Mouse (Mus musculus) urinary bladder, postnatal 36 days (tissue): ENCODE results near the gene B3galt6.

Experiments used
- DNase-seq, 2 experiments: peaks; one replicate each; pipeline ENCODE4 v3.0.0; 2022; ENCODE audit warnings: low spot score in 2 of 2, mixed read lengths in 1 of 2

The B3galt6 gene

DNA sequence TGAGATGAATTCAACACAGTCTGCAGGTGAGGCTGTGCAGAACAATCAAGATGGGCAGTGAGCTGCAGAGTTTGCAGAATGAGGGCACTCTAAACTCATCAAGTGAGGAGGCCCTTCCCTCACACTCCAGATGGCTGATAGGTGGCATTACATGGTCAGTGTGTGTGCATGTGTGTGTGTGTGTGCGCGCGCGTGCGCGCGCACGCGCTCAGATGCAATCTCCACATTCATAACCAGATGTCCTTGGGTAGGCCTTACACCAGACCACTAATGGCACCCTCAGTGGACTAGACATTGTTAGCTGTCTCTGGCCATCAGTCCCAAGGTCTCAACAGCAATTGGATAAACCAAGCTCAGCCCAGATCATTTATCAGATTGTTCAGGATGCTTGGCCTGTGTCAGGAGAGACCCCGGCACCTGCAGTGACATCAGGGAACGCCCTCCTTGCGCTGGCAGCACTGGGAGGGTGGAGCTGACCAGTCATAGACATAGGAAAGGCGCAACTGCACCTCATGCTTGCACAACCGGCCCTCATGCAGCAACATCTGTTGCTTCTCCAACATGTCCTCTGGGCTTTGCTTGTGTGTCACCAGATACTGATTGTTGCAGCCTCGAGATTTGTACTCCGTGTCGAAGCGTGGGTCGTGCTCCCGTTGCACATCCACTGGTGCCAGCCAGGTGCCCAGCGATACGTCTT lies 1.1 kb downstream of the B3galt6 start:
- peak in 1 of 2 experiments; percentile 24 for DNase-seq

- no peak for DNase-seq
Measured at GRCm38 (mm10) chr4:155983788-155984187, 8.7 kb downstream of the B3galt6 start.

DNA sequence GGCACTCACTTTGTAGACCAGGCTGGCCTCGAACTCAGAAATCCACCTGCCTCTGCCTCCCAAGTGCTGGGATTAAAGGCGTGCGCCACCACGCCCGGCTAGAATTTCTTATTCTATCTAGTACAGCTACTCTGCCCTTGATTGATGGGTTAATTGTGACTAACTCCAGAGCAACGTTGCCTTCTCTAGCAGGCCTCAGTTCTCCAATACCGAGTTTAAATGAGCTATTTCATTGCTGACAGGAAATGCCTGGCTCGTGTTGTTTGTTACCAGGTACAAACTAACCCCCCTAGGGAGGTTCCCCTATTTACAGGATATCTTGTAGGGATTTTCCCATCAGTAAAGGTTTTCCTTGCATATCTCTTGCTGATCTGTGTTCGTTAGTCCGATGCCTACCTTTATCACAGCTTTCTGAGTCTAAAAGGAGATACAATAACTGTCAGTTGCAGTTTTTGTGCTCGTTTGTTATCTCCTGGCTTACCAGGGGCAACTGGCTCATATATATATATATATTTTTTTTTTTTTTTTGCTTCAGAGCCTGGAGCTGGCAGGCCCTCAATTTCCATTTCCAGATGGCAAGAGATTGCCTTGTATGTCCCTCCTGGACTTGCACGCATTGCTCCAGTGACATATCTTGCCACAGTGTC lies 10.9 kb downstream of the B3galt6 start:
- DNase-seq, result no peak

DNA sequence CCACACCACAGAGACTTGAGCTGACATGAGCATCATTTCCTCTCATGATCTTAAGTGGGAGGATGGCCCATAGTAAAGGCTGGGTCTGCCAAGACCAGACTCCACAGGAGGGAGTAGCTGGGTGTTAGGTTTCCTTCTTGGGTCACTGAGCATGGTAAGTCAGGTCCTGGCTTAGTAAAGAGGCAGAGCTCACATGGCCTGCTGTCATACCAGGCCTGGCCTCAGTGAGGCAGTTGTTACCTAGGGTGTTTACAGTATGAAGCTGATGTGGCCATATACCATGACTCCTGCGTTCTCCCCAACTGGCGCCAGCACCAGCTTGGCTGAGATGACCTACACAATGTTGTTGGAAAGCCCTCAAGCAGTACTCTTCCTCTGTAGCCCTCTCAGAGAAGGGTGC lies 19.2 kb downstream of the B3galt6 start:
- no peak for DNase-seq

GRCm38 (mm10) chr4:155972651-155973050 lies 19.8 kb downstream of the B3galt6 start:
- no peak for DNase-seq

DNA sequence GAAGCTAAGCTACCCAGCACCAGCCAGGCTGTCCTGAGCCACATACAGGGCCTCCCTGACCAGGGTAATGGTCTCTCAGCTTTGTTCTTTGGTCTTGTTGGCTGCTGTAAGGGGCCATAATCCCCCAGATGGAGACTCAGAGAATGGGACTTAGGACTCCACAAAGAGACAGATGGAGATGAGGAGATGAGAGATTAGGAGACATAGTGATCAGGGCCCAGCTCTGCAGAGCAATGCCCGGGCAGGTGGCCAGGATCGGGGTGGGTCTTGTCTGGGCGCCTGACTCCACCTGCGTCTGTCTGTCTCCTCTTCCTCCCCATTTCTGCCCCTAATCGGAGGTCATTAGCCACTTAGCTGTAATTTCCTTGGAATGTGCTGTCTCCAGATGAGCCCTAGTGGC lies 22.2 kb downstream of the B3galt6 start:
- no peak for DNase-seq

GRCm38 (mm10) chr4:155969043-155969653 lies 23.3 kb downstream of the B3galt6 start:
- DNase-seq, result no peak

DNA sequence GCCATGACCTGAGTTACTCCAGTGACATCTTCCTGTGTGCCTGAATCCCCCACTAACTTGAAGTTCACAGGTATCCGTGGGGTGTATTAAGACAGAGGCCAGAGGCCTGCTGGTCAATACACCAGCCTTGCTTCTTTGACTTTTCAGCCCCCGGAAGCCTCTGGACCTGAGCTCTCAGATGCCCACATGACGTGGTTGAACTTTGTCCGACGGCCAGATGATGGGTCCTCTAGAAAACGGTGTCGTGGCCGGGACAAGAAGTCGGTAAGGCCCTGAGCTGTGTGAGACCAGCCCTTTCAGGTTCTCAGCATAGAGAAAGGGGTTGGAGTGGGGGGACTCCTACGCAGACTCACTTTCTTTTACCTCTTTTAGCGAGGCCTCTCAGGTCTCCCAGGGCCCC lies 28.1 kb downstream of the B3galt6 start:
- DNase-seq, result no peak

DNA sequence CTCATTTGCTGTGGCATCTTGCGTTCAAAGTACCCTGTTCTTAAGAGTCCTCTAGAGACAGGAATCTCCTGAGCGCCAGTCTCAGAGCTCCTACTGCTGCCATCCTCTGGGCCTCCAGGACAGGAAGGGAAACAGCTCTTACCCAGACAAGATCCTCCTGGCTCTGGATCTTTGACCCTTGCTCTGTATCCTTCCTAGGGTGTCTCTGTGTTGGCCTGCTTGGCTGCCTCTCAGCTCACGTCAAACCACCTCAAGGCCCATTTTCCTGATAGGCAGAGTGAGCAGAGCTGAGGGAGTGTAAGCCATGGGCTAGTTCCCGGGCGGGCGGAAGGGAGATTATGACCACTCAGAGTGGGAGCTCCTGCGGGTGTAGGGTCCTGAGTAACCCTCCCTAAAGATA lies 29.3 kb downstream of the B3galt6 start:
- no peak for DNase-seq

DNA sequence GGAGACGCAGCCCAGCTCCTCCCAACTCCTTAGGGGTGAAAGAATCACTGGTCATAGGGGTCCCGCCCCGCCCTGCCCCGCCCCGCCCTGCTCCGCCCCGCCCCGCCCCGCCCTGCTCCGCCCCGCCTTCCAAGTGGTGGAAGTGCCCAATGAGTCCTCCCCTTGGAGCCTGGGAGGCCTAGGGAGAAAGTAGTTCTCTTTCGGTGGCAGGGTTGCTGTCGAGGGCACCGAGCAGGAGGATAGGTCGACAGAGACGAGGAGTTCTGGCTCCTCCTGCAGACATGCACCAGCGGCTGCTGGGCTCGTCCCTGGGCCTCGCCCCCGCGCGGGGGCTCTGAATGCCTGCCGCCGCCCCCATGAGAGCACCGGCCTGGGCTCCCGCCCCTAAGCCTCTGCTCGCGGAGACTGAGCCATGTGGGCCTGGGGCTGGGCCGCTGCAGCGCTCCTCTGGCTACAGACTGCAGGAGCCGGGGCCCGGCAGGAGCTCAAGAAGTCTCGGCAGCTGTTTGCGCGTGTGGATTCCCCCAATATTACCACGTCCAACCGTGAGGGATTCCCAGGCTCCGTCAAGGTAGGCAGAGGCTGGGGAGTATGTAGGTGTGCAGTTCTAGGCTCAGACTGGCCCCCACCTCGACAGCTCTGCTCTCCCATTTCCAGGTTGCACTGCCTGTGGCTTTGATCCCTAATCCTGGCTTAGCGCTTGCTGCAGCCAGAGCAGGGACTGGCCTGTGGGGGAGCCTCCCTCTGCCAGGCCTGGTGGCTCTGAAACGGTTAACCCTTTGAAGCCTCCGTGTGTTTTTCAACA lies 30.1 kb downstream of the B3galt6 start, which contains the start of gene C1qtnf12:
Gene C1qtnf12, plus strand, starts transcription at position 152 of the 805 bp plus-strand sequence.
- DNase-seq, result peak; percentile 28 to 38

- peak; percentile 53 to 69 for DNase-seq
Measured at GRCm38 (mm10) chr4:155959275-155959674, 33.2 kb downstream of the B3galt6 start.

DNA sequence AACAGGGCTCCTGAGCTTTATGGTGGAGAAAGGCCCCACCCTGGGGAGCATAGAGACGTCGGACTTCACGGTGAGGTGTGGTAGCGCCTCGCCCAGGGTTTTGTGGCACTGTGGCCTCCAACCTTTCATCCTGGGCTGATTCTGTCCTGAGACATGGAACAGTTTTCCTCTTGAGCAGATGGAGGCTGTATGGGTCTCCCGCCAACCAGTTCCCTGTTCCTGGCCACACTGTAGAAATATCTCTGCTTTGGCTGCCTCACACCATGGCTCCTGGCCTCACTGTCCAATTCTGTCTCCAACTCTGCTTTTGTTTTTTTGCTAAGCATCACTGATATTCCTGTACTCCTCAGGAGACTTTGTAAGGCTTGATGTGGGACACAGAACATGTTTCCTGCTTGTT lies 37.0 kb downstream of the B3galt6 start:
- no peak for DNase-seq

DNA sequence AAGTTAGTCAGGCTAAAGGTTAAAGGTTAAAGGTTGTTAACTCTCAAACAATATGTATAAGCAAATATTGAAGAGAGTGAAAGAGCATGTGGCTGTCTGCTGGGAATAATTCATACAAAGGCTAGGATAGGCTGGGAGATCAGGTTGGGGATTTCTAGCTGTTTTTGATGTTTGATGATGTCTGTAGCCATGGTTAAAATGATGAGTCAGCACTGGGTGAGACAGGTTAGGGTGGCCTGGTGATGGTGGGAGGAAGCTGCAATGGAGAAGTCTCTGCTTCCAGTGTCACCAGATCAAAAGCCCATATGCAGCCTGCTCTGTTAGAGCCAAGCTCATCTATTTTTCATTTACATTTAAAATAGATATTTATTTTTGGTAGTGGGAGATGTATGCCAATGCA lies 45.4 kb downstream of the B3galt6 start:
- no peak for DNase-seq

DNA sequence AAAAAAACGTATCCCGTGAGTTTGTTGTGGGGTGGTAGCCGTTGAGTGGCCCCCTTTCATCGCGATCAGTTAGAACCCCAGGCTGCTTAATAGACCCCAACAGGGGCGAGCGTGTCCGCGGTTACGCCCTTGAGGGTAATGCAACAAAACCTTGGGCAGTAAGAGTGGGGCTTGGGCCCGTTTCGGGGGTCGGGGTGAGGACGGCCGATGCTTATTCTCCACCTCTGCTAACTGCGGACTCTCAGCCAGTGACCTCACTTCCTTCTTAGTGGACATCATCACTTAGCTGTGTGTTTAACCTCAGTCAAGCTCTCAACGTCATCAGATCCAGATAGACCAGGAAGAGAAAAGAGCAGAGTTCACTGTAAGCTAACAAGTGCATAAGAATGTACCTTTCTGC lies 48.2 kb downstream of the B3galt6 start:
- DNase-seq, result no peak

DNA sequence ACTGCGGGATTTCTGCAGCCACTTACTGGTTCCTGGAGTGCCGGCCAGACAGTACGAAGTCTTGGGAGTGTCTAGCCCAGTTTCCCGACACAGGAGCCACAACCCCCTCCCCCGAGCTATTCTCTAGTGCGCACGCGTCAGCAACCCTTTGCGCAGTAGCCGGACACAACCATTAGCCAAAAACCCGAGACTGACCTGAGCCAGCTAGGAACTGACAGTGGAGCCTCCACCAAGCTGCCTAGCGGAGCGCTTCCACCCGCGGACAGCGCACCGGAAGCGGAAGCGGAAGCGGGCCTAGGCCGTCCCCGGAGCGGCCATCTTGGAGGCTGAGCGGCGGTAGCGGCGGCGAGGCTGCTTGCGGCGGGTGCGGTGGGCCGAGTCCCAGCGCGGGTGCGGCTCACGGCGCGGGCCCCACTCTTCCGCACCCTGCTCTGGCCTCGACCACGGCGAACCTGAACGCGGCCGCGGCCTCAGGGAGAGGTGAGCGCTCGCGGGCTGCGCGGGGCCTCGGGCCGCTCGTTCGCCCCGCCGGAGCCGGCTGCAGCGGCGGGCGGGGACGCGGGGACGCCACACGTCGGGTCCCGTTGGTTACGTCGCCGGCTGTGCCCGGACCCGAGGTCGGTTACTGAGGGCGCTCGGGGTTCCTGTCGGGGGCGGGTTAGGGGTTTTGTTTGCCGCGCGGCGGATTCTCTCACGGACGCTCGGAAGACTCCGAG lies 48.8 kb downstream of the B3galt6 start, which contains the start of gene Ube2j2:
Gene Ube2j2, plus strand, starts transcription at position 298 of the 716 bp plus-strand sequence.
- peak; percentile 98 to 99 for DNase-seq

- DNase-seq, result peak in 1 of 2 experiments; percentile 44
Measured at GRCm38 (mm10) chr4:155943049-155943452, 49.4 kb downstream of the B3galt6 start.
